Mouse (Mus musculus): ENCODE data around the gene Tnfrsf1a. TPM values are rescaled to one million over a fixed set of nuclear protein-coding genes. Genes with fewer than 3 reads are reported as not detected.
A peak's percentile ranks its signal among the peaks of the same experiment; 100 is the strongest.
"Not testable (repeated sequence)": the region's sequence is repeated elsewhere in the genome, so short reads cannot be mapped to it uniquely, and the experiment has no call there.

Gene Tnfrsf1a
- 67.1 and 69.3 TPM in 2 replicates for polyA plus RNA-seq (2014; fragmentation: Nextera tagmentation; extraction: Ambion mirVana)

GRCm38 (mm10) chr6:125348721-125349574 is at the start of gene Tnfrsf1a:
Gene Tnfrsf1a (plus strand): TSS chr6:125349362.
- H3K4me2 ChIP-seq (replicated peaks; ENCODE audit: low read depth, low read length) = peak within 1 kb of the TSS; percentile 91
- H3K4me3 ChIP-seq (ENCODE audit: low read length) = peak within 1 kb of the TSS; percentile 85
- 6% methylated on average over 22 of the region's 22 CpGs for WGBS
- ATAC-seq (ENCODE audit: low FRiP score, low TSS enrichment) = no peak
- peak within 1 kb of the TSS; percentile 83 for H3K9ac ChIP-seq (ENCODE audit: low read depth, low read length)
- H3K4me1 ChIP-seq (ENCODE audit: control insufficient read depth, insufficient read depth, low read length) = peaks cover 42% of the 10 kb centered on the region
- H3K9me3 ChIP-seq (ENCODE audit: control insufficient read depth, low read length) = no peaks in the 10 kb centered on the region
- peak within 1 kb of the TSS; percentile 89 for H3K27ac ChIP-seq (ENCODE audit: low read depth, low read length)
- H3K36me3 ChIP-seq (ENCODE audit: control insufficient read depth, insufficient read depth, low read length) = no peaks in the 10 kb centered on the region; the same call in 1 of the 2 replicates
- H3K27me3 ChIP-seq (ENCODE audit: control insufficient read depth, insufficient read depth, low read length) = no peaks in the 10 kb centered on the region

- H3K27ac ChIP-seq (ENCODE audit: low read depth, low read length) = no peak overlapping the region
- H3K9ac ChIP-seq (ENCODE audit: low read depth, low read length) = no peak overlapping the region
- no peak overlapping the region for H3K4me3 ChIP-seq (ENCODE audit: low read length)
- H3K36me3 ChIP-seq (ENCODE audit: control insufficient read depth, insufficient read depth, low read length) = no peaks in the 10 kb centered on the region
- no peak for ATAC-seq (ENCODE audit: low FRiP score, low TSS enrichment)
- H3K4me2 ChIP-seq (replicated peaks; ENCODE audit: low read depth, low read length) = no peak overlapping the region
- no peaks in the 10 kb centered on the region for H3K27me3 ChIP-seq (ENCODE audit: control insufficient read depth, insufficient read depth, low read length)
- no peaks in the 10 kb centered on the region for H3K4me1 ChIP-seq (ENCODE audit: control insufficient read depth, insufficient read depth, low read length)
- 88% methylated on average over 1 of the region's 1 CpGs for WGBS
- no peaks in the 10 kb centered on the region for H3K9me3 ChIP-seq (ENCODE audit: control insufficient read depth, low read length)
Measured at GRCm38 (mm10) chr6:125300982-125301381, 48.2 kb upstream of the Tnfrsf1a start.

GRCm38 (mm10) chr6:125302231-125302982 is 46.8 kb upstream of the Tnfrsf1a start:
- H3K4me2 ChIP-seq (replicated peaks; ENCODE audit: low read depth, low read length) = no peak overlapping the region
- no peak overlapping the region for H3K9ac ChIP-seq (ENCODE audit: low read depth, low read length)
- H3K4me3 ChIP-seq (ENCODE audit: low read length) = no peak overlapping the region
- H3K4me1 ChIP-seq (ENCODE audit: control insufficient read depth, insufficient read depth, low read length) = no peaks in the 10 kb centered on the region
- no peaks in the 10 kb centered on the region for H3K9me3 ChIP-seq (ENCODE audit: control insufficient read depth, low read length)
- 82% methylated on average over 24 of the region's 24 CpGs for WGBS
- no peaks in the 10 kb centered on the region for H3K27me3 ChIP-seq (ENCODE audit: control insufficient read depth, insufficient read depth, low read length)
- H3K27ac ChIP-seq (ENCODE audit: low read depth, low read length) = no peak overlapping the region
- H3K36me3 ChIP-seq (ENCODE audit: control insufficient read depth, insufficient read depth, low read length) = peaks cover 11% of the 10 kb centered on the region; the same call in 1 of the 2 replicates
- ATAC-seq (ENCODE audit: low FRiP score, low TSS enrichment) = no peak

- no peak overlapping the region for H3K4me2 ChIP-seq (replicated peaks; ENCODE audit: low read depth, low read length)
- no peaks in the 10 kb centered on the region for H3K4me1 ChIP-seq (ENCODE audit: control insufficient read depth, insufficient read depth, low read length)
- H3K4me3 ChIP-seq (ENCODE audit: low read length) = no peak overlapping the region
- H3K9ac ChIP-seq (ENCODE audit: low read depth, low read length) = no peak overlapping the region
- H3K27me3 ChIP-seq (ENCODE audit: control insufficient read depth, insufficient read depth, low read length) = no peaks in the 10 kb centered on the region
- WGBS = 55% methylated on average over 4 of the region's 4 CpGs
- H3K9me3 ChIP-seq (ENCODE audit: control insufficient read depth, low read length) = no peaks in the 10 kb centered on the region
- H3K27ac ChIP-seq (ENCODE audit: low read depth, low read length) = no peak overlapping the region
- peak; percentile 41; the same call in 1 of the 2 replicates for ATAC-seq (ENCODE audit: low FRiP score, low TSS enrichment)
- peaks cover 11% of the 10 kb centered on the region; the same call in 1 of the 2 replicates for H3K36me3 ChIP-seq (ENCODE audit: control insufficient read depth, insufficient read depth, low read length)
Measured at GRCm38 (mm10) chr6:125303242-125303641, 45.9 kb upstream of the Tnfrsf1a start.

- not testable (repeated sequence) for H3K27ac ChIP-seq (ENCODE audit: low read depth, low read length); H3K4me2 ChIP-seq (replicated peaks; ENCODE audit: low read depth, low read length); H3K9me3 ChIP-seq (ENCODE audit: control insufficient read depth, low read length); H3K9ac ChIP-seq (ENCODE audit: low read depth, low read length); H3K4me3 ChIP-seq (ENCODE audit: low read length); H3K27me3 ChIP-seq (ENCODE audit: control insufficient read depth, insufficient read depth, low read length); ATAC-seq (ENCODE audit: low FRiP score, low TSS enrichment); H3K4me1 ChIP-seq (ENCODE audit: control insufficient read depth, insufficient read depth, low read length)
- H3K36me3 ChIP-seq (ENCODE audit: control insufficient read depth, insufficient read depth, low read length) = peaks cover 11% of the 10 kb centered on the region; the same call in 1 of the 2 replicates
- 92% methylated on average over 7 of the region's 7 CpGs for WGBS
Measured at GRCm38 (mm10) chr6:125304408-125304807, 44.8 kb upstream of the Tnfrsf1a start.

- WGBS = 81% methylated on average over 6 of the region's 6 CpGs
- no peak overlapping the region for H3K4me2 ChIP-seq (replicated peaks; ENCODE audit: low read depth, low read length)
- H3K27ac ChIP-seq (ENCODE audit: low read depth, low read length) = no peak overlapping the region
- H3K27me3 ChIP-seq (ENCODE audit: control insufficient read depth, insufficient read depth, low read length) = no peaks in the 10 kb centered on the region
- ATAC-seq (ENCODE audit: low FRiP score, low TSS enrichment) = no peak
- H3K4me1 ChIP-seq (ENCODE audit: control insufficient read depth, insufficient read depth, low read length) = 0 out of 2 replicates have a peak, but pooled peaks cover 3% of the 10 kb centered on the region
- H3K4me3 ChIP-seq (ENCODE audit: low read length) = no peak overlapping the region
- H3K9me3 ChIP-seq (ENCODE audit: control insufficient read depth, low read length) = no peaks in the 10 kb centered on the region
- H3K36me3 ChIP-seq (ENCODE audit: control insufficient read depth, insufficient read depth, low read length) = peaks cover 13% of the 10 kb centered on the region; the same call in 1 of the 2 replicates
- no peak overlapping the region for H3K9ac ChIP-seq (ENCODE audit: low read depth, low read length)
Measured at GRCm38 (mm10) chr6:125305465-125305864, 43.7 kb upstream of the Tnfrsf1a start.

- no peaks in the 10 kb centered on the region for H3K27me3 ChIP-seq (ENCODE audit: control insufficient read depth, insufficient read depth, low read length)
- peaks cover 20% of the 10 kb centered on the region; the same call in 1 of the 2 replicates for H3K36me3 ChIP-seq (ENCODE audit: control insufficient read depth, insufficient read depth, low read length)
- no peak overlapping the region for H3K9ac ChIP-seq (ENCODE audit: low read depth, low read length)
- 97% methylated on average over 5 of the region's 5 CpGs for WGBS
- ATAC-seq (ENCODE audit: low FRiP score, low TSS enrichment) = no peak
- no peaks in the 10 kb centered on the region for H3K9me3 ChIP-seq (ENCODE audit: control insufficient read depth, low read length)
- H3K4me2 ChIP-seq (replicated peaks; ENCODE audit: low read depth, low read length) = no peak overlapping the region
- H3K4me3 ChIP-seq (ENCODE audit: low read length) = no peak overlapping the region
- H3K4me1 ChIP-seq (ENCODE audit: control insufficient read depth, insufficient read depth, low read length) = peaks cover 3% of the 10 kb centered on the region; the same call in 1 of the 2 replicates
- no peak overlapping the region for H3K27ac ChIP-seq (ENCODE audit: low read depth, low read length)
Measured at GRCm38 (mm10) chr6:125307091-125307490, 42.1 kb upstream of the Tnfrsf1a start.

- H3K36me3 ChIP-seq (ENCODE audit: control insufficient read depth, insufficient read depth, low read length) = peaks cover 20% of the 10 kb centered on the region; the same call in 1 of the 2 replicates
- WGBS = 22% methylated on average over 13 of the region's 13 CpGs
- ATAC-seq (ENCODE audit: low FRiP score, low TSS enrichment) = no peak
- peaks cover 14% of the 10 kb centered on the region; the same call in 1 of the 2 replicates for H3K4me1 ChIP-seq (ENCODE audit: control insufficient read depth, insufficient read depth, low read length)
- no peak overlapping the region for H3K27ac ChIP-seq (ENCODE audit: low read depth, low read length)
- no peaks in the 10 kb centered on the region for H3K9me3 ChIP-seq (ENCODE audit: control insufficient read depth, low read length)
- no peak overlapping the region for H3K4me2 ChIP-seq (replicated peaks; ENCODE audit: low read depth, low read length)
- no peak overlapping the region for H3K4me3 ChIP-seq (ENCODE audit: low read length)
- H3K9ac ChIP-seq (ENCODE audit: low read depth, low read length) = no peak overlapping the region
- no peaks in the 10 kb centered on the region for H3K27me3 ChIP-seq (ENCODE audit: control insufficient read depth, insufficient read depth, low read length)
Measured at GRCm38 (mm10) chr6:125308921-125309320, 40.2 kb upstream of the Tnfrsf1a start.
